Mouse (Mus musculus): ENCODE measurements at regions not wholly inside any gene's neighbourhood (a gene's known extent, or its start where the extent isn't known, plus 50 kb on each side); places are given as distances from the start of the nearest gene placed in this dataset.

DNA sequence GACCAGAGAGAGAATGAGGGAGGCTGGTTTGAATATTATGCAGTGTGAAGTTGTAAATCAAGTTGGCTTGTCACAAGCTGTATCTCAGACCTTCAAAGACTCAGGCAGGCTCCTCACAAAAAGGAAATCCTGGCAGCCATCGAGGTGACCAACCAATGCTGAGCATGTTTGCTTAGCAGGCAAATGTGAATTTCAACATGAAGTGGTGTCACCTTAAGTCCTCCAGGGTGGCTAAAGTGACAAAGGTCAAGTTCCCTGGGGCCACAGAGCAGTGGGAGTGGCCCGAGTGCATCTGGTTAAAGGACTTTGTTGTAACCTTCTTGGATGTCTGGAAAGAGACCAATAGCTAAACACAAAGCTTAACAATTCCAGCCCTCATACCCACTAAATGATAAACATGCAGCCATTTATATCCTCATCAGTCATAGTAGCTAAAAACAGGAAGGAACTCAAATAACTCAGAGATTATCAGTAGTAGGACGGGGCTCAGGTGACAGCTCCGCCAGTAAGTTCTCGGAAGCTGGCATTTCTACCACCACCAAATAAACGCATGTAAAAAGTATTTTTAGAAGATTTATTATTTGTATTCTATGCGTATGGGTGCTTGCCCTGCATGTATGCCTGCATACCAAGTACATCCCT is 258.6 kb upstream of the Stt3b start:
- no peak for TF ChIP-seq CTCF (IDR thresholded peaks at IDR 0.05; ENCODE audit: insufficient read depth, low read length)
- TF ChIP-seq POLR2A (IDR thresholded peaks at IDR 0.05; ENCODE audit: borderline replicate concordance, extremely low read depth, low read depth, low read length): no peak
